Mouse (Mus musculus): ENCODE measurements around the gene Dmc1.
A peak's percentile ranks its signal among the peaks of the same experiment; 100 is the strongest.

The Dmc1 gene

DNA sequence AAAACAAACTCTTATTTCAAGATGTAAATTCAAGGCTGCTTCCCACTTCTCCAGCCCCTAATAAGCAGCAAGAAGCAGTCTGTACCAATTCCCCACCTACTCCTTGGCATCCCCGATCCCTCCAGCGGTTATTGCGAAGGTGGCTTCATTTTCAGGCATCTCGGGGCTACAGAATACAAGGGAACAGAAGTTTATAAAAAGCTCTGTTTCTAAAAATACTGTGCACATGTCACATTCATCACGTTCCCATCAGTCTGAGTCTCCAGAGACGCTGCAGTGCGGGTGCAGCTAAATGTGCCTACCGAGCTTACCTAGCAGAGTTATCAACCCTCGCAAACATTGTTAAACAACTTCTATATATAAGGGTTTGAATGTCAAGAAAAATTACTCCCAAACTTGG lies 42.5 kb downstream of the Dmc1 start:
- DNase-seq (ENCODE audit: low read depth, low spot score) = no peak

DNA sequence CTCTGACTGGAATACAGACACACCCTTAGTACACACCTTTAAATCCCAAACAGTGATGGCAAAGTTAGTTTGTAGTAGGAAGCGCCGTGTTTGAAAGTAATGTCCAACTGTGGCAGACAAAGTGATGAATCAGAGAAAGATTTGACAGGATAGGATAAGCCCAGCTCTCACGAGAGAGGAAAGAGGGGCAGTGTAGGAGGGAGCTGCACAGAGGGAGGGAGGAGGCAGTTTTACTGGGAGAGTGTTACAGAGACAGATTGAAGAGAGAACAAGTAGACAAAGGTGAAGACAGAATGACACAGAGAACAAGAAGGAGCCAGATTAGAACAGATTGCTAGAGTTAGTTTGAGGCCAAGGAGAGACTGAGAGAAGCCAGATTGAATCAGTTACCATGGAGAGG lies 45.3 kb downstream of the Dmc1 start:
- DNase-seq (ENCODE audit: low read depth, low spot score) = no peak

DNA sequence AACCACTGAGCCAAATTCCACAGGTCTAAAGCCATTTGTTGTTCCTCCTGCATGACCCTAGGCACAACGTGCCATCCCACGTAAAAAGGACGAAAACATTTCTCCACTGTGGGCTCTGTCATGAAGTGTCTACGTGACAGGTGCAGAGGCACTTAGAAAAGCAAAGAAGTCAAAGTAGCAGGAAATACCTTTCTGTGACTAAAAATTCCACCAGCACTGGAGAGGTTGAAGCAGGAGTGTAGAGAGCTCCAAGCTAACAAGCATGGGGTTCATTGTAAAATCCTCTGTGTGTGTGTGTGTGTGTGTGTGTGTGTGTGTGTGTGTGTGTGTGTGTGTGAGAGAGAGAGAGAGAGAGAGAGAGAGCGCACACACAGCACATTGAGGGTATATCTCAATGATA lies 52.3 kb downstream of the Dmc1 start:
- no peak for DNase-seq (ENCODE audit: low read depth, low spot score)

DNA sequence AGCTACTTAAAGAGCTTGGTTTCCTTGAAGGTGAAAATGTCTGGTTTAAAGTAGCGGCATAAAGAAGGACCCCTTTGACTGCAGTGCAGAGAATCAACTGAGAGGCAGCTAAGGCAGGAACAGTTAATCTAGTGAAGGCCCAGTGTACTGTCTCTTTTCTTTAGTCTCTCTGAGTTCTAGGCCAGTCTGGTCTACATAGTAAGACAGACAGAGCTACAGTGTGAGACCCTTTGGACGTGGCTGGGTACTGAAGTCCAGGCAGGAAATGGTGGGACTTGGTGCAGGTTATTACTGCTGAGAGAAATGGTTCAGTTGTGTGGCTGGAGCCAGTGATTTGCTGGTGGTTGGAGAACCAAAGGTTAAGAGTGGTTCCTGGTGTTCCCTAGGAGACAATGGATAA lies 56.7 kb downstream of the Dmc1 start:
- DNase-seq (ENCODE audit: low read depth, low spot score) = no peak

DNA sequence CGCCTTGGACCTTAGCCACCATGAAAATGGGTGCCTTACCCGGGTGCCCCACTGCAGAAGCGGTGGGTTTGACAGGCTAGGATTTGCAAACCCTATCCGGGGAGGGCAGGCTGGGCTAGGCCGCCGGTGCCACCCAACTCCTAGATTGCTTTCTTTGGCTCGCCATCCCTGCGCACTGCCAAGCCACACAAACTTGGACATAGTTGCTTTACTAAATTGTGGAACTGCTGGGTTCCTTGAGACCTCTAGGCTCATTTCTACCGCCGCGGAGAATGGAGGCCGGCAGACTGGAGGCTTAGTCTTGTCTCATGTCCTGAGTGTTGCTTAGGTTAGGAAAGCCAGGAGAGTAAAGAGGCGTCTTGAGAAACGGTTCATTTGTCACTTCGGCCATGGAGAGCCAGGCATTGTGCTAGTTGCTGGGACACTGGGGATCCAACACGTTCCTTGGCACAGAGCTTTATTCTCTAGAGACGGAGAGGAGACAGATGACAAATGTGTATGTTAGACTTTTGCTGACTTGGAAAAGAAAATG lies 57.6 kb downstream of the Dmc1 start:
- DNase-seq (ENCODE audit: low read depth, low spot score) = no peak

DNA sequence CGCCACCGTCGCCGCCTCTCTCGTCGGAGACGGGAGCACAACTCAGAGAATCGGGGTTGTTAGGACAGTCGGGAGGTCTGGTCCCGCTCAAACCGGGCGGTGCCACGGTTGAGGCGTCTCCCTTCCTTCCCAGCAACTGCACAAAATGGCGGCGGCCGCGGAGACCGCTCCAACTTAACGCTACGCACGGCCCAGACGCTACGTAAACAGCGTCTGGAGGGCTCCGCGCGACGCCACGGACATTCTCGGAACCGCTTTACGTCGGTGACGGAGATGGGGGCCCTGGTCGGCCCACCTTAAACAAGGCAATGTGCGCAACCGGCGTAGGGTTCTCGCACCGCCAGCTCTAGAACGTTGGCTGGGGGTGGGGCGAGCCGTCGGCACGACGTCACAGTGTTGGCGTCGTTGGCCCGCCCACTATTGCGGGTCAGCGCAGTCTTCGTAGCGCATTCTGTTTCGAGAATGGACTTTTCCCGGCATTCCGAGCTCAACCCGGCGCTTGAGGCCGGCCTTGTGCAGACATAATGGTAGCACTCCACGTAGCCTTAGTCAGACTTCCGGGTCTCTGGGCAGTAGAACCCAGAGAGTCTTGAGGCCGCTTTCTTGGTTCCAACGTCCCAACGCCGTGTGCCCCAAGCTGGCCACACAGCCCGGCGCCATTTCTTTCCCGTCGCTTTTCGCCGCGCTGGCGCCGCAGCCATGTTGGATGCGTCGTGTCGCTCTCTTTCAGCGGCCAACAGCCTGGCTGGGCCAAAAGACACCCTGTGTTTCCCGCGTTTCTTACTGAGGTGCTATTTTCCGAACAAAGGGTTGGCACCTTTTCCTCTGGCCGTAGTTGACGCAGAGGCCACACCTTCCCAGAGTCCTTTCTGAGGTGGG lies 58.3 kb downstream of the Dmc1 start, which contains the start of gene Ddx17:
Gene Ddx17 (minus strand): TSS at position 332 of the 879 bp plus-strand sequence.
- peak; percentile 99 for DNase-seq (ENCODE audit: low read depth, low spot score)

DNA sequence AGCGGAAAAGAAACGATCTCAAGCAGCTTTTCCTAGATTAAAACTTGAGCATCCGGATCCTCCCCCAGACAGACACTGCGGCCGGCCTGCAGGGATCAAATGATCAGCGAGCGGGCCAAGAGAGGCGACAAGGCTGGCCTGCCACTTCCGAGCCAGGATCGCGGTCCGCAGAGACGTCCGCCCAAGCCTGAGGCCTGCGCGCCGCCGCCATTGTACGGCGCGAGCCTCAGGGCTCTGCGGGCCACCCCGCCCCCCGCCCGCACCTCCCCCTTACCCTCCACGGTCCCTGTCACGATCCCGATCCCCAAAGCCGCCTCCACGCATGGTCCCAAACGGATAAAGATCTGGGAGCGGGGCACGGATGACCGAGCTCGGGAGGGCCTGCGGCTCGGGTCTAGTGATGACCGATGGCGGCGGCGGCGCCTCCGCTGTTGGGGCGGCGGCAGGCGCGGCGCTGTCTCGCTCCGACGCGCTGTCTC lies 58.9 kb downstream of the Dmc1 start:
- DNase-seq (ENCODE audit: low read depth, low spot score) = peak; percentile 75

DNA sequence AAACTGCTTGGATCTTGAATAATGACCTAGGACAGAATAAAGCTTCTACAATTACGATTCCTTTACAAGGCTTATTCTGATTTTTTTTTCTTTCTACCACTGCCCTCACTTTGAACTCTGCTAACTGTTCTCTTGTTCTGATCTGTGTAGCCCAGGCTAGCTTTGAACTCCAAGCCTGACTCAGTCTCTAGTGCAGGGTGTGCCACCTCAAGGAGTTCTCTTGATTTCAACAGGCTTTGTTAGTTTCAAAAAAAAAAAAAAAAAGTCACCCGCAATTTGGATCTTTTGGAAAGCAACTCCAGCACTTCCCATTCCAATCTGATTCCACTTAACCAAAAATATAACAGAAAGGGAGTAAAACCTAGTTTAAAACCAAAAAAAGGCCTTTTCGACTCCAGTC lies 59.4 kb downstream of the Dmc1 start:
- no peak for DNase-seq (ENCODE audit: low read depth, low spot score)

DNA sequence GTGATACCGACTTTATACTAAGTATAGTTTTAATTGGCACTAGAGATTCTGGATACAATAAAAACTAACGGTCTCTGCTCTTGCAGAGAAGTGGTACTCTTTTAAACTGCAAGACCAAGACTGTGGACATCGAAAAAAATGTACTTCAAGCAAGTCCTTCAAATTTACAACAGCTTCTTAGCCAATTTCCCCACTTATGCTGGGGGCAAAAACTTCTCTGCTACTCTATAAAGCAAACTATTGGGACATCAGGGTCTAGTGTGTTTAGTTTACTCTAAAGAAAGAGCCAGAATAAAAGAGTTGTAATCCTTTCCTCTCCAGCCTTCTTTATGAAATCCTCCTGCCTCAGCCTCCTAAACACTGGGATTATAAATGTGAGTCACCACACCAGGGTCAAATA lies 60.9 kb downstream of the Dmc1 start:
- DNase-seq (ENCODE audit: low read depth, low spot score) = no peak

DNA sequence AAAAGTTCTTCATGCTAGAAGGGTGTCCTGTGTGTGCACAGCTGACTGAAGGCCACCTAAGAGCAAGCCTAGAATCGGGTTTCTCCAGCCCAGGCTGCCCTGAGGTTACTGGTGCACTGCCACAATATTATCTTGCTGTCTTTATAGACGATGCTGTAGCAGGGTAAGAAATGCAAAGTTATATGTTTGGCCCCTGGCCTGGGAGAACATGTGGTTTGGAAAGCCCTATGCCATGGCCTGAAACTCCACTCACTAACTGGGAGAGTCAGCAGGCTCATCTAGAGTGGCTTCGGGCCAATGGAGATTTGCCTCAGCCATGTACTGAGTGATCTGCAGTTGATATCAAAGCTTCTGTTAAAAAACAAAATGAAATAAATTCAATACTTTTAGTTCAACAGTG lies 71.1 kb downstream of the Dmc1 start:
- DNase-seq (ENCODE audit: low read depth, low spot score) = no peak

DNA sequence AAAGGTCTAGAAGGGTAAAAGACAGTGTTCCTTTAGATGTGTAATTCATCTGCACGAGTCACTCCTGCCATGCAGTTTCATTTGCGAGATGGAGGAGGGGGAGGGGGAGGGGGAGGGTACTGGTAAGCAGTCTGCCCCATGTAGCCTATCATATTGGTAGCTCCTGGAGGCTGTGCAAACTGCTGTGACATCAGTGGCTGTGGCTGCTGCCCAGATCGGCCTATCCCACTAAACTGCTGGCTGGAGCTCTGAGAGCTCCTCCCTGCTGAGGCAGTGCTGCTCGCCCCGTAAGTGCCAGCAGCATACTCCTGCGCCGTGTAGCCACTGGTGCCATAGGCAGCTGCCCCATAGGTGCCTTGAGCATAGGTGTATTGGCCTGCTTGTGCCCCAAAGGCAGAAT lies 75.0 kb downstream of the Dmc1 start:
- no peak for DNase-seq (ENCODE audit: low read depth, low spot score)

DNA sequence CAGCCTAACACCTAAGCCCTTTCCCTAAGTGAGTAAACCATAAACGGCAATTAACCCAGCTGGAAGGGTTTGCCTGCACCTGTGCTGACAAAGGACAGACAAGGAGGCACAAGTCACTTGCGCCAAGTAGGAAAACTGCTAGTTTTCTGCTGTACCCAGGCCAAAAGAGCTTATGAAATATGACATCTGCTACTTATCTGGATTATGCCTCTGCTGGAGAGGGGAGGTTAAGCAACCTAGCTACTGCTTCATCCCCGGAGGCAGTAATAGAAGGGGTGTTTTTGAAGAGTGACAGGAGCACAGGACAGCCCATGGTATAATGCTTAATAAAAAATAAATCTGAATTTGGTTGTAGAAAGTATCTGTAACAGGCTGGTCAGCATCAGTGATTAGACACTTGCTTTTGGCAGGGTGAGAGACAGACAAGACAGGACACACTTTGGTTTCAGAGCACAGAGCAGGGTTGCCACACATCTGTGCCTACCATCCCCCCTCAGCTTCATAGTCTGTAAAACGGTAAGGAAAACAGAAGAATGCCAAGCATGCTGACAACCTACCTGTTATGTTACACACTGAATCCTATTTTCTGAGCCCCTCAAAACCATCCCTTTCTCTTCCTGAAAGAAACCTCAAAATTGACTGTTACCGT lies 76.8 kb downstream of the Dmc1 start:
- no peak for DNase-seq (ENCODE audit: low read depth, low spot score)

DNA sequence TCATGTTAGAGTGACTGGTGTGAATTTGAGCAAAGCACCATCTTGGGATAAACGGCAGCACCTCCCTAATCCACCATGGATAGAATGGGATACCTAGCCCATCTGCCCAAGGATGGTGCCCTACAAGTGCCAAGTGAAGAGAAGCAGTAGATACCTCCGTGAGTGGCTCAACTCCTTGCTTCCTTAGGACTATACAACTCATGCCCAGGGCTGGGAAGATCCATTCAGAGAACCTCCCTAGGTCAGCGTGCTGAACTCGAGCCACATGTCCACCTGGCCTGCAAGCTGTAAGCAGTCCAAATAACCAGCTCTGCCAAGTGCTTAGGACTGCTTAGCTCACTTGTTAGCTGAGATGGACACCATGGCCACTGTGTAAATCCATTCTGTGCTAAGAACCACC lies 77.7 kb downstream of the Dmc1 start:
- DNase-seq (ENCODE audit: low read depth, low spot score) = peak; percentile 73

DNA sequence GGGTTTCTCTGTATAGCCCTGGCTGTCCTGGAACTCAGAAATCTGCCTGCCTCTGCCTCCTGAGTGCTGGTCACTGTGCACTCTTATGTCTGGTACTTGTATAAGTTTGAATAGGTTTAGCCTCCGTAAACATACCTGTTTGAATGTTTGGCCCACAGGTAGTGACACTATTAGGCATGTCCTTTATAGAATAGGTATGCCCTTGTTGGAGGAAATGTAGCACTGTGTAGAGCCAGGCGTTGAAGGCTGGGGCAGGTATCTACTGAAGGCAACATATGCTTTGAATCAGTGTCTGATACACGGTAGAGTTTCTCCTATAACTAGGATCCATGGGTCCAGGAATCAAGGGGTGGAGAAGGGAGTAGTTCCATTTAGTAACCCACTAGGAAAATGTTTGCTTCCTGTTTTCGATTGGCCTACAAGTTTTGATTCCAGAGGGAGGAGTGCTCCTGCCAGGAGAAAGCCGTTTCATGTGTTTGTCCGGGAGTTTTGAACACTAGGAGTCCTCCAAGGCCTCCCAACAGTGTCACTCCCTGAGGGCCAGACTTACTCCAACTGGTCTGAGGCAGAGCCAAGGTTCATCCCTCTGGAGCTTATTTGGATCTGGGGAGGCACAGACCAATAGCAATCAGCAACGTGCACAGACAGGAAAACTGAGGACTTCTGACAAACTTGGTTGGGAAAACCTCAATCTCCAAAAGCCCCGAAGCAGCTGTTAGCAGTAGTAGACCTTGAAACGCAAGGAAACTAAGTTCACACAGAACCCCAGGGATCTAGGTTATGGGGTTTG lies 78.7 kb downstream of the Dmc1 start:
- DNase-seq (ENCODE audit: low read depth, low spot score) = no peak

DNA sequence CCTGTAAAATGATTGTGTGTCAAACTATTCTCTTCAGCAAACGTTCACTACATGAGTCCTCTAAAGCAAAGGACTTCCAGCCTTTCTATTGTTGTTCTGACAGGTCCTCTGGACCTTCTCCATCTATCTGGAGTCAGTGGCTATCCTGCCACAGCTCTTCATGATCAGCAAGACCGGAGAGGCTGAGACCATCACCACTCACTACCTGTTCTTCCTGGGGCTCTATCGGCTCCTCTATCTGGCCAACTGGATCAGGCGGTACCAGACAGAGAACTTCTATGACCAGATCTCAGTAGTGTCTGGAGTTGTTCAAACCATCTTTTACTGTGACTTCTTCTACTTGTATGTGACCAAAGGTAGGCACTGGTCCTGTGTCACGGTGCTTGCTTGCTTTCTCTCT lies 79.3 kb downstream of the Dmc1 start:
- DNase-seq (ENCODE audit: low read depth, low spot score) = no peak

DNA sequence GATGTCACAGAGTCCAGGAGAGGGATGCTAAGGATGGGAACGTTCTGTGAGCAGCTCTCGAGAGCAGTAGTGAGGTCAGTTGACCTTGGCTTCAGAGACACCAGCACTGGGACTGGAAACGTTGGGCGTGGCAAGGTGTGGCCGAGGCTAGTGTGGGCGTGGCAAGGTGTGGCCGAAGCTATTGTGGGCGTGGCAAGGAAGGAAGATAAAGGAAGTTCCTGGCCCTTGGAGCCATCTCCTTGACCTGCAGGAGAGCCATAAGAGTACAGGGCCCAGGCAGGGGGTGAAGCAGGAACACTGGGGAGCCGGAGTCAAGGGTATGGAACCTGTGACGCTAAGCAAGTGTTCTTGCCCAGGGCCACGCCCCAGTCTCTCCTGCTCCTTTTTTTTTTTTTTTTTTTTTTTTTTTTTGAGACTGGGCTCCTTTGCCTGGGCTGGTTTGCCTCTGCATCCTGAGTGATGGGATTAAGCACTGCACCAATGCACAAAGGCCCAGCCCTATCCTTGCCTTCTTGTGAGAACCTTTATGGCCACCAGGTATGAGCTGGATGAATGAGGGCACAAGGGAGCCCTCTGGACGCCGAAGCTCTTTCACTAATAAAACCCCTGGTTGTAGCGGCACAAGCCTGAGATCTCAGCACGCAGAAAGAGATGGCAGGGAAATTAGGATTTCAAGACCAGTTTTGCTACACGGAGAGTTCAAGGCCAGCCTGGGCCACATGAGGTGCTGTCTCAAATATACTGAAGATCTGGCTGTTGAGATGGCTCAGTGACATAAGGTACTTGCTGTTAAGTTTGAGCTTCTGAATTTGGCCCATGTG lies 85.3 kb downstream of the Dmc1 start:
- no peak for DNase-seq (ENCODE audit: low read depth, low spot score)

DNA sequence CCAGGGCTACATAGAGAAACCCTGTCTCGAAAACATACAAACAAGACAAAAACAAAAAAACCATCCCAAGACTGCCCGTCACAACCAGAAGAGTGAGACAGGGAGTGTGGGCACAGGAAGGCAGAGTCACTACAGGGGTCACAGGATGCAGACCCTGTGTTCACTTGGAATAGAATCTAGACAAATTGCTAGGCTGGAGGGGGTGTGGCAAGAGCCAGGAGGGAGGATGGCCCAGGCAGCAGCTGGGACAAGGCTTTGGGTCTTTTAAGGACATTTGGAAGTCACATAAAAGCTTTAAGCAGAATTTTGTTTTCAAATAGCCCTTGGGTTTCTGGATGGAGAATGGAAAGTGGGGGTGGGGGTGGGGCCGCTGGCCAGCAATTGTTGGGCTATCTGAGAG lies 86.3 kb downstream of the Dmc1 start:
- DNase-seq (ENCODE audit: low read depth, low spot score) = no peak

DNA sequence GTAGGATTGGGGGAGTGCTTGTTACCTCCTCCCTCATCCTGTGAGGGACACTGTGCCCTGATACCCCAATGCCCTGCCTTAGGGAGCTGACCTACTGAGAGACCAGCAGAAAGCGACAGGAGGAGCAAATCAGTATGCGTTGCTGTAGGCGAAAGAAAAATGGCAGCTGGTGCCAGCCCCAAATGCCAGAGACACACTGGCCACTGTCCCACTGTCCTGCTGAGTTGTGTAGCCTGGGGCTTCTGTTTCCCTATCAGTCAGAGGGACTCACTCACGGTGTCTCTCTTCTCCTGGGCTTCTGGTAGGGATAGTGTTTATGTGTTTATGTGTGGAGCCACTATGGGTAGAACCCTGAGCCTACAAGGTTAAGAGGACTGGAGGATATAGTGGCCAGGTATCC lies 87.2 kb downstream of the Dmc1 start:
- no peak for DNase-seq (ENCODE audit: low read depth, low spot score)

DNA sequence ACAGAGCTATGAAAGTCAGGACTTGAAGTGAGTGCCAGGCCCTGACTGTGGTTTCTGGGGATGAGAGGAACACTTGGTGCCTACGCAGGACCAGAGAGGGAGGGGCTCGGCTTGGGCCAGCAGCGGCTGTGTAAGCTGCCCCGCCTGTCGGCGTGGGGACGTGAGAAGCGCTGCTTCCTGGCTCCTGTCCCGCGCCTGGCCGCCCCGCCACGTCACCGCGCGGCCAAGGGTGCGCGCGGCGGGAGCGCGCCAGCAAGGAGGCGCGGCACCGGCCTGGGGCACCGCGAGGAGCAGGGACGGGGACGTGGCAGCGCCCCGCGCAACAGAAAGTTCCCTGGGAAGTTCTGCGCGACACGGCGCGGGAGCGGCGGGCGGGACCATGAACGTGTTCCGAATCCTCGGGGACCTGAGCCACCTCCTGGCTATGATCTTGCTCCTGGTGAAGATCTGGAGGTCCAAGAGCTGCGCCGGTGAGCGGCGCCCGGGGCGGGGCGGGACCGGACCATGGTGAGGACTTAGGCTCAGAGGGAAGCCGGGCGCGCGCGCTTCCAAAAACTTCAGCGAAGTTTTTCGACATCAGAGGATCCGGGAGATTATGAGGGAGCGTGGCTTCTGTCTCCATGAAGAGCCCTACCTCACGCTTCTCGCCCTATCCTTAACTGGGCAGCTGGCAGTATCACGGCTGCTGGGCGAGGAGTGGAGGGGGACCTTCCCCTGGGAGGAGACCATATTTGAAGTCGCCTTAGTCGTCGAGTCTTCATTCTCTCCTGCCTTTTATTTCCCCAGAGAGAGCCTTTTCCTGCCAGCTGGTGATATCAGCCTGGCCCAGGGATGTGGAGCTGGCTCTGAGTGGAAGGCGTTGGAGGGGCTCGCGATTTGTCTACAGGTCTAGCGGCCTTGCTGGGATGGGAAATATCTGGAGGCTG lies 88.5 kb downstream of the Dmc1 start, which contains the start of gene Kdelr3:
Gene Kdelr3 (plus strand): TSS at position 241 of the 926 bp plus-strand sequence.
- DNase-seq (ENCODE audit: low read depth, low spot score) = peak; percentile 77

DNA sequence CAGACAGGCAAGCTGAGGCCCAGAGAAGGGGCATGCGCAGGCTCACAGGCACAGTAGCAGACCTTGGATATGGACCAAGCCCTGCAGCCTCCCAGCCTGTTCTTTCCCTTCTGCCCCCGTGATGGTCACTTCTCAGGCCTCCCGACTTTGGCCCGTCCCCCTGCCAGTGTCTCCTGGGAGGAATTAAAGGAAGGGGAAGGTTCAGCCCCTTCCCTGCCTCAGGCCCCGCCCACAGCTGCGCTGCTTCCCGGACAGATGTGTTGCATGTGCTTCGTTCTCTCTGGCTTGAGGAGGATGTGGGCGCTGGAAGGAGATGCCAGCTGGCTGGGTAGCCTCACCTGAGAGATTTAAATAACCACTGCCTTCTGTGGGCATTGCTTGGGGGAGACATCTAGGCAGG lies 91.0 kb downstream of the Dmc1 start:
- DNase-seq (ENCODE audit: low read depth, low spot score) = no peak
